Mouse (Mus musculus) embryonic facial prominence, embryonic 11.5 days (tissue): ENCODE results near the gene Cdc42bpa. TPM values are rescaled to one million over a fixed set of nuclear protein-coding genes. Genes with fewer than 3 reads are reported as not detected.

Experiments
- ATAC-seq: fragments of 200-750 bp; cut with Nextera tagmentation; replicated peaks from 2 replicates; pipeline ENCODE4 v1.8.0; 2017; ENCODE audit warnings: low read depth; ENCODE audit not compliant: insufficient number of reproducible peaks, low FRiP score, low TSS enrichment
- DNase-seq: peaks from one replicate; pipeline ENCODE4 v3.0.0-alpha.2; 2015; ENCODE audit warnings: low spot score
- H3K27ac ChIP-seq: fragments of 300-500 bp; sonication (generic); replicated peaks from 2 replicates; pipeline ENCODE4 v1.5.1; 2014; ENCODE audit warnings: mild to moderate bottlenecking, low read depth, low read length, control low read depth
- H3K27me3 ChIP-seq: fragments of 300-500 bp; sonication (generic); 2 replicates; pipeline ENCODE4 v1.6.1; 2014; ENCODE audit warnings: mild to moderate bottlenecking, low read length, moderate library complexity, mixed read lengths; ENCODE audit not compliant: control insufficient read depth, insufficient read depth
- H3K36me3 ChIP-seq: fragments of 300-500 bp; sonication (generic); replicated peaks from 2 replicates; pipeline ENCODE4 v1.6.1; 2014; ENCODE audit warnings: low read depth, mild to moderate bottlenecking, low read length, moderate library complexity, mixed read lengths; ENCODE audit not compliant: control insufficient read depth, insufficient read depth
- H3K4me1 ChIP-seq: fragments of 300-500 bp; sonication (generic); 2 replicates; pipeline ENCODE4 v1.6.1; 2014; ENCODE audit warnings: low read length, mixed read lengths; ENCODE audit not compliant: control insufficient read depth, insufficient read depth
- H3K4me2 ChIP-seq: fragments of 300-500 bp; sonication (generic); 2 replicates; pipeline ENCODE4 v1.6.1; 2014; ENCODE audit warnings: low read depth, mild to moderate bottlenecking, control low read depth, low read length, moderate library complexity
- H3K4me3 ChIP-seq: fragments of 300-500 bp; sonication (generic); 2 replicates; pipeline ENCODE4 v1.5.1; 2014; ENCODE audit warnings: low read depth, low read length, control low read depth
- H3K9ac ChIP-seq: fragments of 300-500 bp; sonication (generic); replicated peaks from 2 replicates; pipeline ENCODE4 v1.6.1; 2014; ENCODE audit warnings: mild to moderate bottlenecking, control low read depth, low read length
- H3K9me3 ChIP-seq: fragments of 300-500 bp; sonication (generic); replicated peaks from 2 replicates; pipeline ENCODE4 v1.6.1; 2016; ENCODE audit warnings: mild to moderate bottlenecking, low read length, inconsistent platforms, mixed read lengths; ENCODE audit not compliant: control insufficient read depth
- WGBS: fragments of 180-500 bp; shearing (Covaris S2); extraction: QIAGEN DNeasy Blood & Tissue Kit; methylation state at CpG from one replicate; pipeline ENCODE4 v1.1.7; 2014; 5-methylcytosine and 5-hydroxymethylcytosine counted together
- polyA plus RNA-seq: library from polyadenylated mRNA; unstranded; fragments of >200 nt; fragmentation: Nextera tagmentation; extraction: Ambion mirVana; gene quantifications from 2 replicates; pipeline ENCODE4 v1.2.1, GENCODE M21; 2014

Cdc42bpa gene
- polyA plus RNA-seq, 1 experiment from 2014 or later: 13.8 TPM

GRCm38 (mm10) chr1:180181966-180182319 lies 221.7 kb downstream of the Cdc42bpa start:
- Histone ChIP-seq H3K4me3 (no peak overlapping the region), H3K4me1 (no peaks in the 10 kb centered on the region), H3K27ac (no peak overlapping the region), H3K36me3 (no peaks in the 10 kb centered on the region), H3K4me2 (no peak overlapping the region), H3K9ac (no peak overlapping the region), H3K9me3 (no peaks in the 10 kb centered on the region), H3K27me3 (no peaks in the 10 kb centered on the region)
- DNase-seq: no peak
- WGBS: 88% methylated on average over 9 of the region's 9 CpGs
- no peak for ATAC-seq

DNA sequence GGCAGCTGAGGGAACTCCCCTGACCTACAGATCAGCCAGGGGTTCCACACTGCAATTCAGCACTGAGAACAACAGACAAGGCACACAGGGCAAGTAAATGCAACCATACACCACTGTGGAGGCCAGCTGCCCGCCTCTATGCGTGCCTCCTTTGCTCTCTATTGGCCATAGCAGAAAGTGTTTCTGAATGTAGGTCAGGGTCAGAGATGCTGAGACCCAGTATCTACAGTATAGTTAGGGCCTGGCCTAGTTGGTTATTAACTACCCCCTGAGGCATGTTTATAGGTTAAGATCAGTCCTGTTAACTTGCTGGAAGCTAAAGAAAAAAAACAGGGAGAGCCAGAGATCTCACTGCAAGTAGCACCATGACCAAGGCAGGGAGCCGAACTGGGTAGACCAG lies 222.5 kb downstream of the Cdc42bpa start:
- Histone ChIP-seq H3K4me2 (no peak overlapping the region; the same call in 1 of the 2 replicates), H3K27ac (no peak overlapping the region), H3K27me3 (no peaks in the 10 kb centered on the region), H3K9ac (no peak overlapping the region), H3K4me3 (no peak overlapping the region), H3K36me3 (no peaks in the 10 kb centered on the region), H3K9me3 (no peaks in the 10 kb centered on the region), H3K4me1 (no peaks in the 10 kb centered on the region)
- ATAC-seq: no peak
- no peak for DNase-seq
- 61% methylated on average over 3 of the region's 3 CpGs for WGBS

GRCm38 (mm10) chr1:180183525-180184159 lies 223.4 kb downstream of the Cdc42bpa start:
- Histone ChIP-seq H3K9ac (no peak overlapping the region), H3K4me1 (no peaks in the 10 kb centered on the region), H3K27ac (no peak overlapping the region), H3K9me3 (no peaks in the 10 kb centered on the region), H3K4me2 (no peak overlapping the region), H3K36me3 (no peaks in the 10 kb centered on the region), H3K4me3 (no peak overlapping the region), H3K27me3 (no peaks in the 10 kb centered on the region)
- ATAC-seq (no peak), DNase-seq (no peak)
- 90% methylated on average over 6 of the region's 6 CpGs for WGBS

DNA sequence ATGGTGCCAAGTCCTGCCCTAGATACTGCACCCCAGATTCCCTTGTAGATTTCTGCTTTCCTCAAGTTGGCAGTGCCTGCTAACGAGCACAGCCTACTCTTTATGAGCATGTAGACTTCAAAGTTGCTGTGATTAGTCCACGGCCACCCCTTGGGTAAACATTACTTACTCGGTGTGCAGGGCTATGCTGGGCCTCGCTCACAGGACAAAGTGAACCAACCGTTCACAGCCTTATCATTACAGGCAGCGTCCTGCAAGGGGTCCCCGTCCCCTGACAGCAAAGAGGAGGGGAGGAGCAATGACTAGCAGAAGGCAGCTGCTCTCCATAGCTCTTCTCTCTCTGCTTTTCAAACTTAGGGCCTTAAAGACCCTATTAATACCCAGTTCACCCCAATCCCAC lies 224.5 kb downstream of the Cdc42bpa start:
- no peak overlapping the region for H3K9ac ChIP-seq
- H3K4me1 ChIP-seq: no peaks in the 10 kb centered on the region
- H3K36me3 ChIP-seq: no peaks in the 10 kb centered on the region
- no peak overlapping the region for H3K27ac ChIP-seq
- no peak overlapping the region for H3K4me2 ChIP-seq
- 74% methylated on average over 7 of the region's 7 CpGs for WGBS
- DNase-seq (no peak), ATAC-seq (no peak)
- no peak overlapping the region for H3K4me3 ChIP-seq
- H3K27me3 ChIP-seq: no peaks in the 10 kb centered on the region
- H3K9me3 ChIP-seq: no peaks in the 10 kb centered on the region

DNA sequence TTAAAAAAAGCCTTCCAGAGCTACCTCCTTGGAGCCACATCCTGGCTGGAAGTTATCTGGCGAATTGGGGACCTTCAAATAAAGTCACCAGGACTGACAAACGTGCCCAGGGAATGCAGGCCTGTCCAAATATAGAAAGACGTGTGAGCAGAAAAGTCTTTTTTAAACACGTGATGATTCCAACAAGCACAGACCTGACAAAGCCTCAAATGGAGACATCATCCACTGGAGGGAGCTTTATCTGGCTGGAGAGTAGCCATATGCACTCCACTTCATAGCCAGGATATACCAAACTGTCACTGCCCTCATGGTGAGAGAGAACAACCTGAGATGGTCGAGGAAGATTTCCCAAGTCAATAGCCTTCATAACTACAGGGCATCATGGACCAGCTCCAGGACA lies 225.6 kb downstream of the Cdc42bpa start:
- no peak overlapping the region for H3K9ac ChIP-seq
- H3K4me3 ChIP-seq: no peak overlapping the region
- no peak overlapping the region for H3K27ac ChIP-seq
- no peaks in the 10 kb centered on the region for H3K9me3 ChIP-seq
- H3K27me3 ChIP-seq: no peaks in the 10 kb centered on the region
- no peaks in the 10 kb centered on the region for H3K4me1 ChIP-seq
- no peak for ATAC-seq
- 71% methylated on average over 5 of the region's 5 CpGs for WGBS
- H3K36me3 ChIP-seq: no peaks in the 10 kb centered on the region
- H3K4me2 ChIP-seq: no peak overlapping the region
- no peak for DNase-seq

DNA sequence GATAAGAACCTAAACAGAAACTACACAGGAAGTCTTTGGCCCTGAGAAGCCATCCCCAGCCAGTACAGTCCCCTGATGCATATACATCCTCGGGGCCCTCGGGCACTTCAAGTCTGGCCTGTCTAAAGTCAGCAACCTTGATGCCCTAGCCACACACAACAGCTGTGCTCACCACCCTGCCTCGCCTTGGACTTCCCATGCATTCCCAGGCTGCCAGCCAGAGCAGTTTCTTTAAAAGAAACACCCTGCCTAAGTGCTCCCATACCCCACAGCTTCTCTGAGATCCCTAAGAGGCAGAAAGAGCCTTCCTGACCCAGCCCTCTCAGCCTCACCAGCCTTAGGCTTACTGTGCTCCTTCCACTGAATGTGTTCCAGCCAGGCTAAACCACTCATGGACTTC lies 226.1 kb downstream of the Cdc42bpa start:
- 78% methylated on average over 3 of the region's 3 CpGs for WGBS

DNA sequence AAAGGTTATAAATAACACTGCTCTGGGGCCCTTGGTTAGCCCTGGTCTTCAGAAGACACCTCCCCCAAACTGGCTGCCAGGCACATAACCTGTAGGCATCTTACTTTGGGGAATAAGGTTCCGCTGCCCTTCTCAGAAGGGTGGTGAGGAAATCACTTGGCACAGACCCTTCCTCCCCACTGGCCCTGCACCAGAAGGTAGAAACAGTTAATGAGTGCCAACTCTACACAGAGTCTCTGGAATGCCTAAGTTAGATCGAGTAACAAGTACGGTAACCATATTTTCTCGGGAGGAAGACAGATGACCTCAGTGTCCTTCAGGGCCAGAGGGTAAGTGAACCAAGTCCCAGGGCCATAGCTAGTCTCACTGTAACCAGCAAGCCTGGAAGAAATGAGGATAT lies 228.7 kb downstream of the Cdc42bpa start:
- no peaks in the 10 kb centered on the region for H3K4me1 ChIP-seq
- H3K9me3 ChIP-seq: no peaks in the 10 kb centered on the region
- ATAC-seq (no peak), DNase-seq (no peak)
- H3K27me3 ChIP-seq: no peaks in the 10 kb centered on the region
- H3K4me3 ChIP-seq: no peak overlapping the region
- no peak overlapping the region for H3K27ac ChIP-seq
- H3K9ac ChIP-seq: no peak overlapping the region
- no peaks in the 10 kb centered on the region for H3K36me3 ChIP-seq
- no peak overlapping the region for H3K4me2 ChIP-seq
- 71% methylated on average over 4 of the region's 4 CpGs for WGBS

More for the DNA sequence above, 226.1 kb downstream of the Cdc42bpa start:
- Histone ChIP-seq H3K36me3 (no peaks in the 10 kb centered on the region), H3K27me3 (no peaks in the 10 kb centered on the region), H3K4me3 (no peak overlapping the region), H3K9me3 (no peaks in the 10 kb centered on the region), H3K4me1 (no peaks in the 10 kb centered on the region), H3K27ac (no peak overlapping the region), H3K4me2 (no peak overlapping the region), H3K9ac (no peak overlapping the region)
- ATAC-seq: no peak
- no peak for DNase-seq

DNA sequence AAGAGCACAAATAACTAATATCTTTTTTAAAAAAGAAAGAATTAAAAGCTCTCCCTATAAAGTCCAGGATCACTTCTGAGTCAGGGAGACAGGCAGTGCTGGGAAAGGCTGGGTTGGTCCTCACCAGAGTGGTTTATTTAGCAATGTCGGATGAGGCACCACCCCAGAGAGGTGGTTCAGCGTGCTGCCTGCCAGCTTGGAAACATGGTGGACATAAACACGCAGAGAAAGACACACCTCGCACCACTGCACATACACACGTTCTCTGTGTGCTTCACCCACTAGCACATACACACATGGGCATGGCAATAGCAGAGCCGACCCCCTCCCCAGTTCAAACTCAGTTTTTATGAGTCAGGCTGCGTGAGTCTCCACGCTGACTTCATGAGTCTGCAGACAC lies 230.8 kb downstream of the Cdc42bpa start:
- H3K27me3 ChIP-seq: no peaks in the 10 kb centered on the region
- H3K4me3 ChIP-seq: no peak overlapping the region
- no peaks in the 10 kb centered on the region for H3K36me3 ChIP-seq
- no peak for ATAC-seq
- DNase-seq: no peak
- H3K4me1 ChIP-seq: no peaks in the 10 kb centered on the region
- no peak overlapping the region for H3K4me2 ChIP-seq
- H3K27ac ChIP-seq: no peak overlapping the region
- H3K9ac ChIP-seq: no peak overlapping the region
- 85% methylated on average over 8 of the region's 8 CpGs for WGBS
- no peaks in the 10 kb centered on the region for H3K9me3 ChIP-seq
